Mouse (Mus musculus): ENCODE results near the gene A730049H05Rik.

DNA sequence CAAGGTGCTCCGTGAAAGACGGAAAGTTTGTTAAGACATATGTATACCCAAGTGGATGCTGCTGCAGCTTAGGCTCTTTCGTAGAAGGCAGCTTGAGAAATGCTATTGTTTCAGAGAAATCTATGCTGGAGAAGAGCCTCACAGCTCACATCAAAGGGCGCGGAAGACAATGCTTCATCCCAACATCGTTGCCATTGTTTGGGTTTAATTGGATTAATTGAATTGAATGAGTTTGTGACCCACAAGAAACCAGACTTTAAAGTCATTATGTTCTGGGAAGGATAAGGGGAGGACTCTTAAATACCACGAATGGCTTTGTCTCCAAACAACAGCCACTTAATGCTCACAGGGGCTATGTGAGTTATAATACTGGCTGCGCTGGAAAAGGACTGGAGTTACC, 1.4 kb downstream of the A730049H05Rik start:
- no peak for TF ChIP-seq CTCF (conservative IDR thresholded peaks at IDR 0.05; ENCODE audit: insufficient read depth, insufficient read length, low read depth, low read length)
- no peak for TF ChIP-seq POLR2A (IDR thresholded peaks at IDR 0.05; ENCODE audit: low read depth, low read length)

Data from kidney, adult 2 months (tissue).